Mouse (Mus musculus) embryonic fibroblast, embryonic 13.5 days (primary cell): ENCODE data around the gene Dbp.

ENCODE experiments used
- CTCF ChIP-seq: IDR thresholded peaks from 2 replicates; pipeline ENCODE4 v1.5.1; 2011; ENCODE audit warnings: mild to moderate bottlenecking, control low read depth, low read length, moderate library complexity, borderline replicate concordance; ENCODE audit not compliant: insufficient read depth
- POLR2A ChIP-seq: IDR thresholded peaks from 2 replicates; pipeline ENCODE4 v1.6.1; 2011; ENCODE audit warnings: low read depth, mild to moderate bottlenecking, control low read depth, low read length, moderate library complexity

GRCm38 (mm10) chr7:45719180-45719579 is 14.3 kb downstream of the Dbp start:
- no peak for TF ChIP-seq POLR2A
- no peak for TF ChIP-seq CTCF
